Mouse (Mus musculus): ENCODE results near the gene Lingo1.

DNA sequence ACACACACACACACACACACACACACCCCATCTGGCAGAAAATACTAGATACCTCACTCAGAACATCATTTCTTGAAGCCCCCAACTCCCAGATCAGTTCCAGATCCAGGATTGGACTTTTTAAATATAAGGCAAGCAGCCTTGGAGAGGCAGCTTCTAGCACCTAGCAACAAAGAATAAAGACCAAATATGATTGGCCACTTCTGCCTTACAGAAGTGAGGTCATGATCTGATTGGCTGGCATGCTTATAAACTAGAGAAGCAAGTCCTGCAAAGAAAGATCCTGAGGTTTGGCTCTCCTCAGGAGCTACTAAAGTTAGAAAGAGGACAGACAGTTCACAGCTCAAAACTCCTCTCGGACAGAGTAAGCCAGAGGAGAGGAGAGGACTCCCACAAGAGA is 14.6 kb upstream of the Lingo1 start:
- TF ChIP-seq CTCF (conservative IDR thresholded peaks at IDR 0.05; ENCODE audit: low read length) (no peak), NANOG (IDR thresholded peaks at IDR 0.05; ENCODE audit: borderline replicate concordance, low read length) (no peak)

Measured in E14TG2a.4 (cell line).